Mouse (Mus musculus) left cerebral cortex, postnatal 36 days (tissue): ENCODE measurements around the gene Gnptg. TPM values are rescaled to one million over a fixed set of nuclear protein-coding genes. Genes with fewer than 3 reads are reported as not detected.

Experiments used
- DNase-seq, 2 experiments: peaks; one replicate each; pipeline ENCODE4 v3.0.0; 2021 to 2022; ENCODE audit warnings: low spot score in 2 of 2, mixed read lengths in 1 of 2
- intact Hi-C: fragments of 180-260 bp; cut with DNase I; formaldehyde crosslinking; loops from one replicate; pipeline ENCODE4 v1.15.1; 2025
- total RNA-seq, 2 experiments: library from RNA; stranded (reverse); gene quantifications; 2 replicates each; pipeline ENCODE4 v1.2.3; 2021

The Gnptg gene
- 10 to 100 TPM; 80.5 to 80.8 TPM for total RNA-seq

DNA sequence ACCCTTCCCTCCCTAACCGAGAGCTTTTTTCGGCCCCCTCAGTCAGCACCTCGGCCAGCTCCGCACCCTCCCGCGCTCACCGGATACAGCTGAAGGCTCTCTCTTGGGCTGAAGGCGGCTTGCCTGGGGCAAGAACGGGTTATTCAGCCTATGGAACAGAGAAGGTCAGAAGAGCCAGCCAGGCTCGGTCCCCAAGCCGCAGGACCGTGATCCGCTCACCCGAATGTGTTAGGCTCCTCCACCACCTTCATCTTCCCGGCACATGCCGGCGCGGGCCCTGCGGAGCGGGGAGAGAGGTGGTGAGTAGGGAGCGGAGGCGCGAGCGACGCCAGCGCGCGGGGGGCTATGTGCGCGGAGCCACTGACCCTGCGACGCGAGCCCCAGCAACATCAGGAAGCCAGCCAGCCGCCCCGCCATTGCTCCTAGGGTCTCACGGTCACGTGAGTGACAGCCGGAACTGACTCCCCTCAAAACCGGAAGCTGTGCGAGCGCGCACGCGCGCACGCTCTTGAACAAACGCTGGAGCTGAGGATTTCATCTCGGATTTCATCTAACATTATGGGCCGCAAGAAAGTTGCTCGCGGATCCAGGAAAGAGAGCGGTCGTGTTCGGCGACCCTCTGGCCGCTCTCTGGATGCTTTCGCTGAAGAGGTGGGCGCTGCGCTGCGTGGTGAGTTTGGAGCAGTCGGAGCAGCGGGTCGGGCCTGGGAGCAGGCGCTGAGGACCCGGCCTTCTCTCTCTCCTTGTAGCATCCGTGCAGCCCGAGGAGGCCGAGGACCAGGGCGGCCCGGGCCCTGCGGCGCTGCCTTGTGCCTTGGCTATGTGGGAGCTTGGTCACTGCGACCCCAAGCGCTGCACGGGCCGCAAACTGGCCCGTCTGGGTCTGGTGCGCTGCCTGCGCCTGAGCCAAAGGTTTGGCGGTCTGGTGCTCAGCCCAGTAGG lies at the start of gene Gnptg, which contains the start of gene Tsr3:
Gnptg (minus strand) TSS at position 430 of the 942 bp plus-strand sequence.
Tsr3 (plus strand) TSS at position 476 of the 942 bp plus-strand sequence.
- peak; percentile 82 to 84 for DNase-seq
- intact Hi-C loops, result no loop called here

DNA sequence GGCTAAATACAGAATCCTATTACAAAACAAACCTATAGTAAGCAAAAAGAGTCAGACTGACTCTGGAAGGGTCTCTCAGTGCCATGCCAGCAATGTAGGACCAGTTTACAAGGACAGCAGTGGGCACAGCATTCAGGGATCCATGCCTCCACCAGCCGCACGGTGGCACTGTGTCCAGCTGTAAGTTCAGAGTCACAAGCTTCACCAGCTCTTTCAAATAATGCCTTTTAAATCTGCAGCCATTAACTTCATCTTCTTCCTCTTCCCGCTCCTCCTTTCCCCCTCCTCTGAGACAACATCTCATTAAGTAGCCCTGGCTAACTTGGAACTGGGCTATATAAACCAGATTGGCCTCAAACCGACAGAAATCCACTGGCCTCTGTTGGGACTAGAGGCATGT lies 48.9 kb upstream of the Gnptg start:
- intact Hi-C loops, result loop anchor here (5.0 kb wide), 1 partner anchor 73 kb away; no protein-coding TSS in a partner anchor
- DNase-seq, result peak in 1 of 2 experiments; percentile 32

- DNase-seq, result peak; percentile 12 to 26
- intact Hi-C loops, result loop anchor here (5.0 kb wide), 1 partner anchor 77 kb away; no protein-coding TSS in a partner anchor
These were observed 45.1 kb upstream of the Gnptg start for GRCm38 (mm10) chr17:25285033-25285432.

DNA sequence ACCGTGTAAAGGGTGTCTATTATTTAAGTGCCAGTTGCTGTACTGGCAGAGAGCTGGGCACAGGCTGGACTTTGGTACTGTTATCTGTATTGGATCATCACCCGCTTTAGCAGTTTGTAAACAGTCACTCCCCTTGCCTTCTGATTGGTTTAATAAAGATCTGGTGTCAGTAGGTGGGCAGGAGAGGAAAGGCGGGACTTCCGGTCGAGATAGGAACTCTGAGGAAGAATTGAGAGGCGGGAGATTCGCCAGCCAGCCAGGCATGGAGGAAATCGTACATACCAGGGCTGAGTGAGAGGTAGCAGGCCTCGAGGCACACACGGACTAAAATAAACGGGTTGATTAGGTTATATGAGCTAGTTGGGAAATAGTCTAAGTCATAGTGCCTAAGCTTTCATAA lies 42.2 kb upstream of the Gnptg start:
- intact Hi-C loops, result no loop called here
- no peak for DNase-seq

GRCm38 (mm10) chr17:25275833-25276232 lies 35.9 kb upstream of the Gnptg start:
- no peak for DNase-seq
- intact Hi-C loops, result no loop called here

DNA sequence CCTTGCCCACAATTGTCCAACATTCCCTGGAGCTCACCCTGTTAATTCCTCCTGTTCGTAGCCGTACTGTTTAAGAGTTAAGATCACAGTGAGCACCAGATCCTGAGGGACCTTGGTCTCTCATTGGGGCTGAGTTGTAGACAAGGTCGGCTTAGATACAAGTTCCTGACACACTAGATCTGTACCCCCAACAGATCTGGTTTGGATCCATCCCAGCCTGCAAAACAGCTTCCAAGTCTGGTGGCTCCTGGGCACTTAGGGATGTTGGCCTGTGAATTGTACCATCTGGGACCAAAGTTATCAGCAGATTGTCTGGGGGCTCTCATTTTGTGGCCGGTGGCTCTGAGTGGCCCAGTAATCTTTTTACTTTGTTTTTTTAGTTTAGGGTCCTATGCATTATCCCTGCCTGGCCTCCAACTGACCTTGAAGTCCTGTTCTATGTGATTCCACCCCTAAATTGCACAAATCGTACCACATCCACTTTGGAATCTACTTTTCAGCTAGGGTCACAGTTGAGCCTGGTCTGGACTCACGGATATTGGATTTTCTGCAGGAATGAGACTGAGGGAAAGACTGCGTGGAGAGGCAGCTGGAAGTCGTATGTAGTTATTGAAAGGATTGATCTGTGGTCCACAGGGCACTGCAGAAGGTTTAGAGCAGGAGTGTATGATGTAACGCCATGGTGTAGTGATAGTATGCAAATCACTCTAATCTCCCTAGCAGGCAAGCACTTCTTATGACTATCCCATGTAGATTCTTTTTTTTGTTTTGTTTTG lies 34.8 kb upstream of the Gnptg start, which contains the start of gene Ube2i:
Ube2i (minus strand) TSS at position 52 of the 776 bp plus-strand sequence.
- DNase-seq, result no peak
- intact Hi-C loops, result loop anchor here (5.0 kb wide), 1 partner anchor 157 kb away; the partner anchor contains the start of gene Telo2

DNA sequence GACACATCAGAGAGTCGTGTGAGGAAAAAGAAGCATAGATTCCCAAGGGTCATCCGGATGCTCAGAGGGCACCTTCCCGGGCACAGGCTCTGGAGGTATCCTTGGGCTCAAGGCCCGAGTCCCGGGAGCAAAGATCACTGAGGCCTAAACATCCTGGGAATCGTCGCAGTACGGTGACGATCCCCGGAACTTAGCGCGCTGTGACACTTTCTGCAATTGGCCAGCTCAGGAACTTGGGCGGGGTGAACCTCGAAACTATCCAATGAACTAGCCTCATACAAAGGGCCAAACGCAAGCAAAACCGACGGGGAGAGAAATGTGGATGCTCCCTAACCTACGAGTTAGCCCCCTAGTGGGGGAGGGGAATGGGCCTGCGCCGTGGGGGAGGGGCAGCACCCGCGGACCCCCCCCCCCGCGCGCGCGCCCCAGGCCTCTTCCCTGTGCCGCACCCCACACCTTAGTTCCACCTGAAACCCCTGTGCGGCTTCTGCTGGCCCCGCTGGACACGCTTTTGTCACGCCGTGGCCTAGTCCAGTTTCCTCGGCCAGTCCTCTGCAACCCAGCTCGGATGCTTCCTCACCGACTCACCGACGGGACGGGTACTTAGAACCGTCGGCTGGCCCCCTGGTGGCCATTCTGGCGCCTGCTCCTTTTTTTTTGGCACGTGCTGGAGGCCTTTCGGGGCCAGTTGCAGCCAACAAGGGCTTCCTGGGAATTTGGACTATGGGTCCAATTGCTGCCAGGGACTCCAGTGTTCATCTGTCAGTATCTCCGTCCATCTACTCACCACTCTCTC lies 34.0 kb upstream of the Gnptg start:
- DNase-seq, result peak; percentile 97 to 99
- intact Hi-C loops, result loop anchor here (2.0 to 5.0 kb wide), 2 partner anchors 89 to 157 kb away; partner anchors contain the start of genes BC003965 and Telo2

DNA sequence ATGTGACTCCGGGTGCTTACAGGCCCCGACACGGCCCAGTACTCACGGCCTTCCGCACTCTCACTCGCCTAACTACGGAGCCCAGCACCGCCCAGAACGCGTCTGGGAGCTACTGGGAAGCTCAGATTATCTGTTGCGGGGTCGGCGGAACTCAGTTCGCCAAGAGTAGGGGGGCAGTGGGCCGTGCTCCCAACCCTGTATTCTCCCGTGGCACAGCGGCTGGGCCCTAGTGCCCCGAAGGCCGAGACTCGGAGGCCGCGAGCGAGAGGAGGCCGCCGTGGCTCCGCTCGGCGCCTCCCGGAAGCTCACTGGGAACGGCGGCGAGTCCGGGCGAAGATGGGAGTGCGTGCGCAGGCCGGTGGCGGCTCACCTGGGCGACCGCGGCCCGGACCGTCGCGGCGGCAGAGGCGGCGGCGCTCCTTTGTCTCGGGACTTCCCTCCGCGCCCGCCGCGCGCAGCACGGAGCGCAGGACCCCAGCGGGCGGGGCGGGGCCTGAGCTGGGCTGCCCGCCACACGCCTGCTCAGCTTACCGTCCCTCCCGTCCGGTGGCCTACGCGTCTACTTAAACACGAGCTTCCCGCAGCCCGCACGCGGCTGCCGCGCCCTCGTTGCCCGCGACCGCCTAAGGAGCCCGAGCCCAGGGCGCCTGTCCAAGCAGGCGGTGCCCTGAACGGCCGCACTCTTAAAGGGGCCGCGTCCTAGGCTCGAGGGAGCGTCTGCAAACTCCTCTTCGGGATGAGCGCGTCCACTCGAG lies 33.2 kb upstream of the Gnptg start:
- intact Hi-C loops, result loop anchor here (2.0 to 5.0 kb wide), 2 partner anchors 88 to 156 kb away; partner anchors contain the start of genes BC003965 and Telo2
- DNase-seq, result peak; percentile 96

DNA sequence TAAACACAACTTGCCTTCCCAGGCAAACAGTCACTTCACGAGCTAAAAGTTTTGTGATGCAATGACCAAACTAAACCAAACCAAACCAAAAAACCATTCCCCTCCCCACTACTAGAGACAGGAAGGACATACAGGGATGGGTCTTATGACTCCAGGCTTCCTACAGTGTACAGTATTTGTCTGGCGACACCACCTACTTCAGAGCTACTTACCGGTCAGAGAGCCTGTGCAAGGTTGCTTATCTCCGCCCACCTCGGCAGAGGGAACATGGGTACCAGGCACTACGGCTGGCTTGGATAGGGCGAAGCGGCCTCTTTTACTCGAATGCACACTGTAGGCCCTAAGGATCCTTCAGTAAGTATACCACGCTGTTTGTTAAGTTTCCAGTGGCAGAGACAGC lies 32.4 kb upstream of the Gnptg start:
- intact Hi-C loops, result loop anchor here (2.0 to 5.0 kb wide), 2 partner anchors 88 to 155 kb away; partner anchors contain the start of genes BC003965 and Telo2

DNA sequence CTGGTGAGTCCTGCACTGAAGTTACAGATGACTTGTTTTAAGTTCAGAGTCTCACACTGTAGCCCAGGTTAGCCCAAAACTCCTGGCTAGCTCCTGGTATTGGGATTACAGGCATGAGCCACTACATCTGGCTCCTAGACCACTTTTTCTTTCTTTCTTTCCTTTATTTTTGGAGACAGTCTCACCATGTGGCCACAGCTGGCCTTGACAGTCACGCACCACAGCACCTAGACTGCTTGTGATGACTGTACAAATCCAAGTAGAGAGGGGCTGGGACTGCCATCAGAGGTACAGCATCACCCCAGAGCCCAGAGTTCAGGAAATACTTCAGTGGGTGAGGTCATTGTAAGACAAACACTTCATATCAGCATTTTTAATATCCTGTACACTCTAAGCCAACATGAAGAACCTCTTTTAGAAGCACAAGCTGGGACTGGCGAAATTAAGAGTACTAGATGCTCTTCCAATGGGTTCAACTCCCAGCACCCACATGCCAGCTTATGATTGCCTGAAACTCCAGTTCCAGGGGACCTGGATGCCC lies 30.9 kb upstream of the Gnptg start:
- DNase-seq, result no peak
- intact Hi-C loops, result loop anchor here (5.0 kb wide), 1 partner anchor 154 kb away; the partner anchor contains the start of gene Telo2

More for the DNA sequence above, 32.4 kb upstream of the Gnptg start:
- DNase-seq, result no peak

DNA sequence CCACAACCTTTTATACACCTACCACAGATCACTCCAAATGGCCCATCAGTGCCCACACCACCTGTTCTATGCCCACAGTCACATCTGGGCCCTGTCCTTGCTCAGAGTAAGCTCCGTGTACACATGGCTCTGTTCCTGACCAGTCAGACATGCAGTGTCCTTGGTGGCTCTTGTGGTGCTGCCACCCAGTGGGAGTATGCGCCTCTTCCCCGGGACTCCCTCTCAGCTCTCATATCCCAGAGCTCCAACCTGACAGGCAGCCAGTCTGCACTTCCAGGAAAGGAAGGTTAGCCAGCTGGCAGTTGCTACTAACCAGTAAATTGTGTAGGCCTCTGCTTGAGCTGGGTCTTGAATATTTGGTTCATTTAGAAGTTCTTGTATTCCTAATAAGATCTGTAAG lies 24.5 kb upstream of the Gnptg start:
- no peak for DNase-seq

GRCm38 (mm10) chr17:25257804-25258261 lies 17.9 kb upstream of the Gnptg start:
- intact Hi-C loops, result no loop called here
- DNase-seq, result no peak

More for the DNA sequence above, 24.5 kb upstream of the Gnptg start:
- intact Hi-C loops, result no loop called here

- no peak for DNase-seq
- intact Hi-C loops, result no loop called here
These were observed 16.3 kb upstream of the Gnptg start, which contains the start of gene Baiap3 for GRCm38 (mm10) chr17:25256140-25256754. Baiap3 (minus strand) TSS chr17:25256364.

DNA sequence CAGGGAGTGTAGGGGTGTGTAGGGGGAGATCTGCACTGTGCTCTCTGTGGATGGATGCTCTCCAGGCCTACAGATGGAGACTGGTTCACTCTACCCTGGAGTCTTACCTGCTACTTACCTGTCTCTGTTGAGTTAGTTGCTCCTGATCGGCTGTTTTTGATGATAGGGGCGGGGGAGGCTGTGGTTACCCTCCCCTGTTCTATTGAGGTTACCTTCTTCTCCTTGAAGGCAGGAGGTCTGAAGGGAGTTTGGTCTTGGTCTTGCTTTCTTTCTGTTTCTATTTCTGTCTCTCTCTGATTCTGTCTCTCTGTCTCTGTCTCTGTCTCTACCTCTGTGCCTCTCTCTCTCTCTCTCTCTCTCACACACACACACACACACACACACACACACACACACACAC lies 15.2 kb upstream of the Gnptg start:
- intact Hi-C loops, result no loop called here
- DNase-seq, result no peak

GRCm38 (mm10) chr17:25253760-25254159 lies 13.8 kb upstream of the Gnptg start:
- no peak for DNase-seq
- intact Hi-C loops, result no loop called here

DNA sequence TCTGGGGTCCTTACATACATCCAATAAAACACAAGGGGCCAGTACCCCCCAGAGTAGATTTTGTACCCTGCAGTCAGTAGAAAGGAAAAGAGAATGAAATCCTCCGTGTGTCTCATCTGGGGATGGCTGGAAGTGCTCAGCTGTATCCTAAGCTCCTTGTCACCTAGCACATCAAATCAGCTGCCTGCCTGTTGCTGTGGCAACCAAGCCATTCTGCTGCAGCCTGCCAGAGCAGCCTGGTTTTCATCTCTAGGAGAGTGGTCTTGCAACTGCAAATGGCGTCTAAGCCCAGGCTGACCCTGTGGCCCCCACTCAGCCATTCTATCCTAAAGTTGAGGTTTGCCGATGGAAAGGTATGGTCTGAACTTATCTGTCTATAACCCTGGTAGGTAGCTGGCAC lies 12.7 kb upstream of the Gnptg start:
- DNase-seq, result no peak

DNA sequence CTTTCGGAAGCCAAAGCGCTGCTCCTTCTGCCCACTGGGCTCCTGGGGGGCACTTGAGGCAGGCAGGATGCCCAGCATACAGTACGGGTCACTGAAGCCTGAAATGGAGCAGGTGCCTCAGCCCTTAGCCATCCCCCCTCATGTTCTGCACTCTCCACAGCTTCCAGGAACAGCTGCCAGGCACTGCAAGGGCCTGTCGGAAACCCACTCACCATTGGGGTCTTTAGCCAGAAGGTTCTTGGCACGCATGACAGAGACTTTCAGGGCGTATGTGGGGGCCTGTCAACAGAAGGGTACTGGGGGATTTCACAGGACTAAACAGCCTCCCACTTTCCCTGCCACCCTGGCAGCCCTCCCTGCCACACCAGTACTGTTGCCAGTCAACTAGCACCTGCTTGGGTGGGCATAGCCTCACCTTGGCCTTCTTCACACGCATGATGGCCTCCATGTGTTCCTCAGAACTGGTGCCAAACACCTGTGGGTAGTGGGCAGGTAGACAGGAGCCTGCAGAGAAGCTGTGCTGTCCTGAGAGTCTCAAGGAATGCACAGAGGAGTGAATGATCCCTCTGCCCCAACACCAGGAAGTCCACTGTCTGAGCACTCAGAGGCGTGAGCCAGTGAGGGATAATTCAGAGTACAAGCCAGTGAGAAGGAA lies 10.4 kb upstream of the Gnptg start:
- no peak for DNase-seq
- intact Hi-C loops, result no loop called here

More for the DNA sequence above, 12.7 kb upstream of the Gnptg start:
- intact Hi-C loops, result no loop called here
